Mouse (Mus musculus) hindbrain, embryonic 12.5 days (tissue): ENCODE measurements around the gene Socs5. TPM values are rescaled to one million over a fixed set of nuclear protein-coding genes. Genes with fewer than 3 reads are reported as not detected.
A peak's percentile ranks its signal among the peaks of the same experiment; 100 is the strongest.

Experiments
- ATAC-seq: fragments of 200-750 bp; cut with Nextera tagmentation; 2 replicates; pipeline ENCODE4 v1.8.0; 2017; ENCODE audit warnings: moderate TSS enrichment; ENCODE audit not compliant: low FRiP score
- H3K27ac ChIP-seq: fragments of 300-500 bp; sonication (generic); 2 replicates; pipeline ENCODE4 v1.5.1; 2016; ENCODE audit warnings: mild to moderate bottlenecking
- H3K27me3 ChIP-seq: fragments of 300-500 bp; sonication (generic); 2 replicates; pipeline ENCODE4 v1.6.1; 2016; ENCODE audit warnings: mild to moderate bottlenecking
- H3K36me3 ChIP-seq: fragments of 300-500 bp; sonication (generic); 2 replicates; pipeline ENCODE4 v1.6.1; 2016; ENCODE audit warnings: mild to moderate bottlenecking
- H3K4me1 ChIP-seq: fragments of 300-500 bp; sonication (generic); 2 replicates; pipeline ENCODE4 v1.6.1; 2016
- H3K4me2 ChIP-seq: fragments of 300-500 bp; sonication (generic); replicated peaks from 2 replicates; pipeline ENCODE4 v1.6.1; 2016; ENCODE audit warnings: mild to moderate bottlenecking
- H3K4me3 ChIP-seq: fragments of 300-500 bp; sonication (generic); 2 replicates; pipeline ENCODE4 v1.5.1; 2016; ENCODE audit warnings: mild to moderate bottlenecking
- H3K9ac ChIP-seq: fragments of 300-500 bp; sonication (generic); 2 replicates; pipeline ENCODE4 v1.6.1; 2016; ENCODE audit warnings: mild to moderate bottlenecking, moderate library complexity
- H3K9me3 ChIP-seq: fragments of 300-500 bp; sonication (generic); replicated peaks from 2 replicates; pipeline ENCODE4 v1.6.1; 2016; ENCODE audit warnings: mild to moderate bottlenecking
- WGBS: fragments of 180-500 bp; shearing (Covaris S2); methylation state at CpG from one replicate; pipeline ENCODE4 v1.1.7; 2016; 5-methylcytosine and 5-hydroxymethylcytosine counted together
- polyA plus RNA-seq: library from polyadenylated mRNA; unstranded; fragments of >200 nt; fragmentation: Nextera tagmentation; extraction: Ambion mirVana; gene quantifications from 2 replicates; pipeline ENCODE4 v1.2.1, GENCODE M21; 2016

The Socs5 gene
- polyA plus RNA-seq, 1 experiment from 2014 or later, result 17.7 TPM

- H3K9me3 ChIP-seq, result no peaks in the 10 kb centered on the region
- 81% methylated on average over 5 of the region's 5 CpGs for WGBS
- no peak for ATAC-seq
- H3K36me3 ChIP-seq, result no peaks in the 10 kb centered on the region
- H3K9ac ChIP-seq, result no peak overlapping the region
- no peak overlapping the region for H3K4me2 ChIP-seq
- no peak overlapping the region for H3K27ac ChIP-seq
- H3K4me3 ChIP-seq, result no peak overlapping the region
- no peaks in the 10 kb centered on the region for H3K27me3 ChIP-seq
- peaks cover 15% of the 10 kb centered on the region; the same call in 1 of the 2 replicates for H3K4me1 ChIP-seq
These were observed 5.5 kb downstream of the Socs5 start for GRCm38 (mm10) chr17:87112852-87113592.

GRCm38 (mm10) chr17:87115615-87116014 lies 8.1 kb downstream of the Socs5 start:
- Histone ChIP-seq H3K9me3 (no peaks in the 10 kb centered on the region), H3K4me1 (peaks cover 3% of the 10 kb centered on the region; the same call in 1 of the 2 replicates), H3K4me3 (no peak overlapping the region), H3K27ac (no peak overlapping the region), H3K9ac (no peak overlapping the region), H3K36me3 (no peaks in the 10 kb centered on the region), H3K27me3 (no peaks in the 10 kb centered on the region), H3K4me2 (no peak overlapping the region)
- no peak for ATAC-seq
- 65% methylated on average over 6 of the region's 6 CpGs for WGBS

GRCm38 (mm10) chr17:87118966-87119526 lies 11.6 kb downstream of the Socs5 start:
- WGBS, result 90% methylated on average over 7 of the region's 7 CpGs
- ATAC-seq, result no peak
- no peaks in the 10 kb centered on the region for H3K27me3 ChIP-seq
- H3K4me2 ChIP-seq, result no peak overlapping the region
- H3K9me3 ChIP-seq, result no peaks in the 10 kb centered on the region
- H3K4me3 ChIP-seq, result no peak overlapping the region
- H3K27ac ChIP-seq, result no peak overlapping the region
- H3K36me3 ChIP-seq, result peaks cover 3% of the 10 kb centered on the region; the same call in 1 of the 2 replicates
- 0 out of 2 replicates have a peak, but pooled peaks cover 3% of the 10 kb centered on the region for H3K4me1 ChIP-seq
- no peak overlapping the region for H3K9ac ChIP-seq

GRCm38 (mm10) chr17:87125344-87125743 lies 17.9 kb downstream of the Socs5 start:
- ATAC-seq, result no peak

GRCm38 (mm10) chr17:87132258-87132657 lies 24.8 kb downstream of the Socs5 start:
- H3K27me3 ChIP-seq, result no peaks in the 10 kb centered on the region
- H3K36me3 ChIP-seq, result peaks cover 14% of the 10 kb centered on the region
- 81% methylated on average over 4 of the region's 4 CpGs for WGBS
- H3K4me1 ChIP-seq, result peaks cover 2% of the 10 kb centered on the region; the same call in 1 of the 2 replicates
- no peak for ATAC-seq
- H3K4me2 ChIP-seq, result no peak overlapping the region
- no peak overlapping the region for H3K9ac ChIP-seq
- H3K9me3 ChIP-seq, result no peaks in the 10 kb centered on the region
- no peak overlapping the region for H3K27ac ChIP-seq
- no peak overlapping the region for H3K4me3 ChIP-seq

More at GRCm38 (mm10) chr17:87125344-87125743, 17.9 kb downstream of the Socs5 start:
- peak overlapping the region; percentile 43; the same call in 1 of the 2 replicates for H3K9ac ChIP-seq
- no peaks in the 10 kb centered on the region; the same call in 1 of the 2 replicates for H3K9me3 ChIP-seq
- WGBS, result 32% methylated on average over 17 of the region's 24 CpGs
- peak overlapping the region; percentile 20 for H3K4me3 ChIP-seq
- H3K36me3 ChIP-seq, result peaks cover 10% of the 10 kb centered on the region; the same call in 1 of the 2 replicates
- peak overlapping the region; percentile 50 for H3K4me2 ChIP-seq
- H3K27me3 ChIP-seq, result no peaks in the 10 kb centered on the region
- no peak overlapping the region for H3K27ac ChIP-seq
- 0 out of 2 replicates have a peak, but pooled peaks cover 3% of the 10 kb centered on the region for H3K4me1 ChIP-seq

GRCm38 (mm10) chr17:87133823-87134222 lies 26.3 kb downstream of the Socs5 start:
- 63% methylated on average over 23 of the region's 23 CpGs for WGBS
- ATAC-seq, result no peak
- H3K4me2 ChIP-seq, result no peak overlapping the region
- H3K36me3 ChIP-seq, result peaks cover 14% of the 10 kb centered on the region
- H3K9me3 ChIP-seq, result no peaks in the 10 kb centered on the region
- H3K9ac ChIP-seq, result no peak overlapping the region
- no peak overlapping the region for H3K27ac ChIP-seq
- H3K27me3 ChIP-seq, result no peaks in the 10 kb centered on the region
- H3K4me1 ChIP-seq, result peaks cover 2% of the 10 kb centered on the region; the same call in 1 of the 2 replicates
- H3K4me3 ChIP-seq, result no peak overlapping the region

GRCm38 (mm10) chr17:87134631-87135030 lies 27.2 kb downstream of the Socs5 start:
- Histone ChIP-seq H3K4me1 (peaks cover 2% of the 10 kb centered on the region; the same call in 1 of the 2 replicates), H3K4me3 (no peak overlapping the region), H3K4me2 (no peak overlapping the region), H3K27ac (no peak overlapping the region), H3K36me3 (peaks cover 14% of the 10 kb centered on the region), H3K27me3 (no peaks in the 10 kb centered on the region), H3K9ac (no peak overlapping the region), H3K9me3 (no peaks in the 10 kb centered on the region)
- 92% methylated on average over 24 of the region's 24 CpGs for WGBS
- ATAC-seq, result no peak

- no peak overlapping the region for H3K4me2 ChIP-seq
- peaks cover 14% of the 10 kb centered on the region for H3K36me3 ChIP-seq
- no peaks in the 10 kb centered on the region for H3K9me3 ChIP-seq
- H3K4me3 ChIP-seq, result no peak overlapping the region
- no peaks in the 10 kb centered on the region for H3K27me3 ChIP-seq
- H3K27ac ChIP-seq, result no peak overlapping the region
- WGBS, result 92% methylated on average over 6 of the region's 6 CpGs
- no peak for ATAC-seq
- peaks cover 2% of the 10 kb centered on the region; the same call in 1 of the 2 replicates for H3K4me1 ChIP-seq
- H3K9ac ChIP-seq, result no peak overlapping the region
These were observed 28.3 kb downstream of the Socs5 start for GRCm38 (mm10) chr17:87135741-87136140.

GRCm38 (mm10) chr17:87141188-87141935 lies 33.9 kb downstream of the Socs5 start:
- 91% methylated on average over 9 of the region's 9 CpGs for WGBS
- Histone ChIP-seq H3K9ac (no peak overlapping the region), H3K36me3 (no peaks in the 10 kb centered on the region), H3K4me1 (no peaks in the 10 kb centered on the region), H3K27me3 (no peaks in the 10 kb centered on the region), H3K4me3 (no peak overlapping the region), H3K9me3 (no peaks in the 10 kb centered on the region), H3K27ac (no peak overlapping the region), H3K4me2 (no peak overlapping the region)
- no peak for ATAC-seq

GRCm38 (mm10) chr17:87142271-87142670 lies 34.8 kb downstream of the Socs5 start:
- H3K27me3 ChIP-seq, result no peaks in the 10 kb centered on the region
- no peaks in the 10 kb centered on the region for H3K9me3 ChIP-seq
- no peak overlapping the region for H3K4me3 ChIP-seq
- H3K27ac ChIP-seq, result no peak overlapping the region
- ATAC-seq, result no peak
- no peak overlapping the region; the same call in 1 of the 2 replicates for H3K4me2 ChIP-seq
- H3K9ac ChIP-seq, result no peak overlapping the region
- H3K4me1 ChIP-seq, result no peaks in the 10 kb centered on the region
- no peaks in the 10 kb centered on the region for H3K36me3 ChIP-seq
- 55% methylated on average over 11 of the region's 11 CpGs for WGBS

- 75% methylated on average over 14 of the region's 14 CpGs for WGBS
- no peaks in the 10 kb centered on the region for H3K9me3 ChIP-seq
These were observed 35.7 kb downstream of the Socs5 start for GRCm38 (mm10) chr17:87143186-87143585.

GRCm38 (mm10) chr17:87146415-87147021 lies 39.0 kb downstream of the Socs5 start:
- Histone ChIP-seq H3K27ac (no peak overlapping the region), H3K4me1 (no peaks in the 10 kb centered on the region), H3K36me3 (no peaks in the 10 kb centered on the region), H3K9me3 (no peaks in the 10 kb centered on the region), H3K9ac (no peak overlapping the region), H3K4me3 (no peak overlapping the region), H3K4me2 (no peak overlapping the region), H3K27me3 (no peaks in the 10 kb centered on the region)
- WGBS, result 79% methylated on average over 8 of the region's 8 CpGs
- ATAC-seq, result no peak

More at GRCm38 (mm10) chr17:87143186-87143585, 35.7 kb downstream of the Socs5 start:
- Histone ChIP-seq H3K9ac (no peak overlapping the region), H3K36me3 (no peaks in the 10 kb centered on the region), H3K27me3 (no peaks in the 10 kb centered on the region), H3K4me3 (no peak overlapping the region), H3K27ac (no peak overlapping the region), H3K4me1 (no peaks in the 10 kb centered on the region), H3K4me2 (no peak overlapping the region)
- no peak for ATAC-seq
